Mouse (Mus musculus) heart, adult 2 months (tissue): ENCODE measurements around the gene Htra2.

Experiments used
- CTCF ChIP-seq: fragments of 200-600 bp; IDR thresholded peaks from 2 replicates; pipeline ENCODE4 v1.8.1; 2022; ENCODE audit warnings: antibody characterized with exemption, mild to moderate bottlenecking, moderate library complexity
- EP300 ChIP-seq: fragments of 200-500 bp; IDR thresholded peaks from 2 replicates; pipeline ENCODE4 v1.6.1; 2011; ENCODE audit warnings: low read depth, low read length, control low read depth; ENCODE audit not compliant: insufficient read depth

DNA sequence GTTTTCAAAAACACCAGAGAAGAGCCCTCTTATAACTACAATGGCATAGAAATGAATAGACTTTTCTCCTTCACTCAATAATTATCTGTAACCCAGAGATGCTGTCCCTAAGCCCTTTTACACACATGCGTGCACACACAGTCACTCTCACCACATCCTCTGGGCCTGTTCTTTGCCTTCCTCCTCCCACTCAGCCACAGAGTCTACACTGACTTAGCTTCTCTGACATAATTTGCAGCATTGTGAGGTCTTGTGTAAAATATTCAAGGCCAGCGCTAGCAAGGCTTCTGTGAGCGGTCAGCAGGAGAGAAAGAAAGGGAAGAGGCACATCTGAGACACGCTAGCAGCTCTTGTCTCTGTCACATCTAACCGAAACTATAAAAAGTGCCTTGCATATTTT lies 41.6 kb downstream of the Htra2 start:
- TF ChIP-seq EP300: no peak
- TF ChIP-seq CTCF: no peak
